Mouse (Mus musculus): ENCODE results near the gene Xpnpep1. TPM values are rescaled to one million over a fixed set of nuclear protein-coding genes. Genes with fewer than 3 reads are reported as not detected.

Xpnpep1 gene
- polyA plus RNA-seq, 1 experiment from 2014 or later = 148 TPM

GRCm38 (mm10) chr19:53071651-53072050 is 31.6 kb upstream of the Xpnpep1 start:
- H3K4me2 ChIP-seq (ENCODE audit: low read depth, low read length) = 0 out of 2 replicates have a peak overlapping the region, but pooled peaks have one; percentile 1
- peaks cover 45% of the 10 kb centered on the region for H3K4me1 ChIP-seq (ENCODE audit: control insufficient read depth, insufficient read depth, low read length)
- 25% methylated on average over 5 of the region's 5 CpGs for WGBS
- H3K36me3 ChIP-seq (ENCODE audit: control insufficient read depth, insufficient read depth, low read length) = no peaks in the 10 kb centered on the region
- peak overlapping the region; percentile 65; the same call in 1 of the 2 replicates for H3K27ac ChIP-seq (replicated peaks; ENCODE audit: low read depth, low read length)
- no peak overlapping the region for H3K4me3 ChIP-seq (ENCODE audit: low read depth, low read length)
- H3K27me3 ChIP-seq (replicated peaks; ENCODE audit: control insufficient read depth, insufficient read depth, low read length) = no peaks in the 10 kb centered on the region
- H3K9ac ChIP-seq (ENCODE audit: low read depth, low read length) = no peak overlapping the region
- ATAC-seq (ENCODE audit: low read depth) = no peak
- no peak for DNase-seq (ENCODE audit: low spot score)
- H3K9me3 ChIP-seq (ENCODE audit: control insufficient read depth, low read length) = no peaks in the 10 kb centered on the region

GRCm38 (mm10) chr19:53070870-53071269 is 30.9 kb upstream of the Xpnpep1 start:
- no peak overlapping the region for H3K9ac ChIP-seq (ENCODE audit: low read depth, low read length)
- no peak overlapping the region for H3K4me3 ChIP-seq (ENCODE audit: low read depth, low read length)
- DNase-seq (ENCODE audit: low spot score) (no peak), ATAC-seq (ENCODE audit: low read depth) (no peak)
- no peaks in the 10 kb centered on the region for H3K27me3 ChIP-seq (replicated peaks; ENCODE audit: control insufficient read depth, insufficient read depth, low read length)
- no peak overlapping the region for H3K27ac ChIP-seq (replicated peaks; ENCODE audit: low read depth, low read length)
- H3K4me2 ChIP-seq (ENCODE audit: low read depth, low read length) = no peak overlapping the region
- no peaks in the 10 kb centered on the region for H3K36me3 ChIP-seq (ENCODE audit: control insufficient read depth, insufficient read depth, low read length)
- H3K4me1 ChIP-seq (ENCODE audit: control insufficient read depth, insufficient read depth, low read length) = peaks cover 45% of the 10 kb centered on the region
- WGBS = 46% methylated on average over 4 of the region's 4 CpGs
- no peaks in the 10 kb centered on the region for H3K9me3 ChIP-seq (ENCODE audit: control insufficient read depth, low read length)

- Histone ChIP-seq H3K27ac (replicated peaks; ENCODE audit: low read depth, low read length) (no peak overlapping the region), H3K4me3 (ENCODE audit: low read depth, low read length) (no peak overlapping the region), H3K4me1 (ENCODE audit: control insufficient read depth, insufficient read depth, low read length) (peaks cover 47% of the 10 kb centered on the region), H3K36me3 (ENCODE audit: control insufficient read depth, insufficient read depth, low read length) (no peaks in the 10 kb centered on the region), H3K27me3 (replicated peaks; ENCODE audit: control insufficient read depth, insufficient read depth, low read length) (no peaks in the 10 kb centered on the region), H3K9me3 (ENCODE audit: control insufficient read depth, low read length) (no peaks in the 10 kb centered on the region), H3K4me2 (ENCODE audit: low read depth, low read length) (no peak overlapping the region), H3K9ac (ENCODE audit: low read depth, low read length) (no peak overlapping the region)
- WGBS = 75% methylated on average over 3 of the region's 3 CpGs
- ATAC-seq (ENCODE audit: low read depth) = no peak
- DNase-seq (ENCODE audit: low spot score) = no peak
Observed at GRCm38 (mm10) chr19:53069451-53069850, 29.4 kb upstream of the Xpnpep1 start.

GRCm38 (mm10) chr19:53066934-53067333 is 26.9 kb upstream of the Xpnpep1 start:
- DNase-seq (ENCODE audit: low spot score) (peak; percentile 91), ATAC-seq (ENCODE audit: low read depth) (peak; percentile 77)
- no peaks in the 10 kb centered on the region for H3K9me3 ChIP-seq (ENCODE audit: control insufficient read depth, low read length)
- peak overlapping the region; percentile 58 for H3K27ac ChIP-seq (replicated peaks; ENCODE audit: low read depth, low read length)
- no peaks in the 10 kb centered on the region for H3K27me3 ChIP-seq (replicated peaks; ENCODE audit: control insufficient read depth, insufficient read depth, low read length)
- 25% methylated on average over 10 of the region's 10 CpGs for WGBS
- peak overlapping the region; percentile 30; the same call in 1 of the 2 replicates for H3K9ac ChIP-seq (ENCODE audit: low read depth, low read length)
- peak overlapping the region; percentile 31; the same call in 1 of the 2 replicates for H3K4me2 ChIP-seq (ENCODE audit: low read depth, low read length)
- H3K36me3 ChIP-seq (ENCODE audit: control insufficient read depth, insufficient read depth, low read length) = no peaks in the 10 kb centered on the region
- H3K4me3 ChIP-seq (ENCODE audit: low read depth, low read length) = no peak overlapping the region
- peaks cover 40% of the 10 kb centered on the region for H3K4me1 ChIP-seq (ENCODE audit: control insufficient read depth, insufficient read depth, low read length)

GRCm38 (mm10) chr19:53066531-53066930 is 26.5 kb upstream of the Xpnpep1 start:
- DNase-seq (ENCODE audit: low spot score) = no peak

GRCm38 (mm10) chr19:53064972-53065361 is 25.0 kb upstream of the Xpnpep1 start:
- peaks cover 26% of the 10 kb centered on the region for H3K4me1 ChIP-seq (ENCODE audit: control insufficient read depth, insufficient read depth, low read length)
- WGBS = 20% methylated on average over 8 of the region's 8 CpGs
- H3K27me3 ChIP-seq (replicated peaks; ENCODE audit: control insufficient read depth, insufficient read depth, low read length) = no peaks in the 10 kb centered on the region
- H3K36me3 ChIP-seq (ENCODE audit: control insufficient read depth, insufficient read depth, low read length) = no peaks in the 10 kb centered on the region
- H3K9me3 ChIP-seq (ENCODE audit: control insufficient read depth, low read length) = no peaks in the 10 kb centered on the region
- no peak overlapping the region for H3K4me2 ChIP-seq (ENCODE audit: low read depth, low read length)
- no peak overlapping the region for H3K4me3 ChIP-seq (ENCODE audit: low read depth, low read length)
- ATAC-seq (ENCODE audit: low read depth) (peak; percentile 45; the same call in 1 of the 2 replicates), DNase-seq (ENCODE audit: low spot score) (no peak)
- H3K27ac ChIP-seq (replicated peaks; ENCODE audit: low read depth, low read length) = peak overlapping the region; percentile 6; the same call in 1 of the 2 replicates
- no peak overlapping the region for H3K9ac ChIP-seq (ENCODE audit: low read depth, low read length)

More at GRCm38 (mm10) chr19:53066531-53066930, 26.5 kb upstream of the Xpnpep1 start:
- WGBS = 31% methylated on average over 8 of the region's 9 CpGs
- Histone ChIP-seq H3K4me1 (ENCODE audit: control insufficient read depth, insufficient read depth, low read length) (peaks cover 36% of the 10 kb centered on the region), H3K9me3 (ENCODE audit: control insufficient read depth, low read length) (no peaks in the 10 kb centered on the region), H3K4me3 (ENCODE audit: low read depth, low read length) (no peak overlapping the region), H3K9ac (ENCODE audit: low read depth, low read length) (peak overlapping the region; percentile 30; the same call in 1 of the 2 replicates), H3K36me3 (ENCODE audit: control insufficient read depth, insufficient read depth, low read length) (no peaks in the 10 kb centered on the region), H3K27ac (replicated peaks; ENCODE audit: low read depth, low read length) (peak overlapping the region; percentile 58), H3K27me3 (replicated peaks; ENCODE audit: control insufficient read depth, insufficient read depth, low read length) (no peaks in the 10 kb centered on the region), H3K4me2 (ENCODE audit: low read depth, low read length) (peak overlapping the region; percentile 31; the same call in 1 of the 2 replicates)
- ATAC-seq (ENCODE audit: low read depth) = peak; percentile 41

GRCm38 (mm10) chr19:53064292-53064971 is 24.4 kb upstream of the Xpnpep1 start:
- H3K9ac ChIP-seq (ENCODE audit: low read depth, low read length) = no peak overlapping the region
- H3K36me3 ChIP-seq (ENCODE audit: control insufficient read depth, insufficient read depth, low read length) = no peaks in the 10 kb centered on the region
- H3K4me1 ChIP-seq (ENCODE audit: control insufficient read depth, insufficient read depth, low read length) = peaks cover 30% of the 10 kb centered on the region
- ATAC-seq (ENCODE audit: low read depth) (peak; percentile 20), DNase-seq (ENCODE audit: low spot score) (no peak)
- H3K27ac ChIP-seq (replicated peaks; ENCODE audit: low read depth, low read length) = peak overlapping the region; percentile 17; the same call in 1 of the 2 replicates
- H3K9me3 ChIP-seq (ENCODE audit: control insufficient read depth, low read length) = no peaks in the 10 kb centered on the region
- 35% methylated on average over 12 of the region's 12 CpGs for WGBS
- no peak overlapping the region for H3K4me3 ChIP-seq (ENCODE audit: low read depth, low read length)
- no peak overlapping the region for H3K4me2 ChIP-seq (ENCODE audit: low read depth, low read length)
- H3K27me3 ChIP-seq (replicated peaks; ENCODE audit: control insufficient read depth, insufficient read depth, low read length) = no peaks in the 10 kb centered on the region

- H3K4me3 ChIP-seq (ENCODE audit: low read depth, low read length) = no peak overlapping the region
- peaks cover 40% of the 10 kb centered on the region for H3K4me1 ChIP-seq (ENCODE audit: control insufficient read depth, insufficient read depth, low read length)
- H3K27me3 ChIP-seq (replicated peaks; ENCODE audit: control insufficient read depth, insufficient read depth, low read length) = no peaks in the 10 kb centered on the region
Observed at GRCm38 (mm10) chr19:53062046-53062445, 22.0 kb upstream of the Xpnpep1 start.

More at GRCm38 (mm10) chr19:53062046-53062445, 22.0 kb upstream of the Xpnpep1 start:
- DNase-seq (ENCODE audit: low spot score) (no peak), ATAC-seq (ENCODE audit: low read depth) (no peak)
- 59% methylated on average over 3 of the region's 3 CpGs for WGBS
- no peak overlapping the region for H3K4me2 ChIP-seq (ENCODE audit: low read depth, low read length)
- H3K27ac ChIP-seq (replicated peaks; ENCODE audit: low read depth, low read length) = no peak overlapping the region
- H3K36me3 ChIP-seq (ENCODE audit: control insufficient read depth, insufficient read depth, low read length) = no peaks in the 10 kb centered on the region
- no peak overlapping the region for H3K9ac ChIP-seq (ENCODE audit: low read depth, low read length)
- no peaks in the 10 kb centered on the region for H3K9me3 ChIP-seq (ENCODE audit: control insufficient read depth, low read length)

Measured in embryonic facial prominence, embryonic 14.5 days (tissue).